Mouse (Mus musculus): ENCODE results near the gene Zbtb14. TPM values are rescaled to one million over a fixed set of nuclear protein-coding genes. Genes with fewer than 3 reads are reported as not detected.

The Zbtb14 gene
- 8.7 and 9.0 TPM in 2 replicates for polyA plus RNA-seq (2015; fragmentation: Nextera tagmentation; extraction: Ambion mirVana)

GRCm38 (mm10) chr17:69382511-69383100 is at the start of gene Zbtb14:
Gene Zbtb14 (plus strand): TSS chr17:69383050.
- no peaks in the 10 kb centered on the region for H3K27me3 ChIP-seq (ENCODE audit: control insufficient read depth, insufficient read depth, low read length)
- peak within 1 kb of the TSS; percentile 94 for H3K9ac ChIP-seq (ENCODE audit: low read length)
- H3K27ac ChIP-seq (replicated peaks), result peak within 1 kb of the TSS; percentile 99
- H3K36me3 ChIP-seq (ENCODE audit: control insufficient read depth, insufficient read depth, low read length), result peaks cover 2% of the 10 kb centered on the region; the same call in 1 of the 2 replicates
- peak; percentile 97 for DNase-seq (ENCODE audit: low spot score)
- H3K4me3 ChIP-seq (ENCODE audit: low read depth, low read length), result peak within 1 kb of the TSS; percentile 86
- WGBS, result 0% methylated on average over 22 of the region's 72 CpGs
- TF ChIP-seq CTCF (IDR thresholded peaks at IDR 0.05; ENCODE audit: low read depth) (peak; percentile 62), EP300 (optimal IDR thresholded peaks at IDR 0.05) (no peak)
- peak; percentile 96 for ATAC-seq (ENCODE audit: low FRiP score, low TSS enrichment)
- peaks cover 4% of the 10 kb centered on the region for H3K4me1 ChIP-seq (replicated peaks; ENCODE audit: control insufficient read depth, insufficient read depth)
- peak within 1 kb of the TSS; percentile 77 for H3K4me2 ChIP-seq (replicated peaks; ENCODE audit: low read depth)
- no peaks in the 10 kb centered on the region for H3K9me3 ChIP-seq (ENCODE audit: control insufficient read depth, low read length)

GRCm38 (mm10) chr17:69346056-69346455 is 36.8 kb upstream of the Zbtb14 start:
- WGBS, result 84% methylated on average over 7 of the region's 7 CpGs
- Histone ChIP-seq H3K27me3 (ENCODE audit: control insufficient read depth, insufficient read depth, low read length) (no peaks in the 10 kb centered on the region), H3K4me1 (replicated peaks; ENCODE audit: control insufficient read depth, insufficient read depth) (no peaks in the 10 kb centered on the region), H3K9ac (ENCODE audit: low read length) (no peak overlapping the region), H3K4me2 (replicated peaks; ENCODE audit: low read depth) (no peak overlapping the region), H3K9me3 (ENCODE audit: control insufficient read depth, low read length) (no peaks in the 10 kb centered on the region), H3K27ac (replicated peaks) (no peak overlapping the region), H3K36me3 (ENCODE audit: control insufficient read depth, insufficient read depth, low read length) (no peaks in the 10 kb centered on the region), H3K4me3 (ENCODE audit: low read depth, low read length) (no peak overlapping the region)
- ATAC-seq (ENCODE audit: low FRiP score, low TSS enrichment) (0 out of 2 replicates have a peak, but pooled peaks have one; percentile 26), DNase-seq (ENCODE audit: low spot score) (peak; percentile 17)
- TF ChIP-seq EP300 (optimal IDR thresholded peaks at IDR 0.05) (no peak), CTCF (IDR thresholded peaks at IDR 0.05; ENCODE audit: low read depth) (no peak)

GRCm38 (mm10) chr17:69349014-69349531 is 33.8 kb upstream of the Zbtb14 start:
- WGBS, result 15% methylated on average over 8 of the region's 8 CpGs
- no peak for ATAC-seq (ENCODE audit: low FRiP score, low TSS enrichment)
- Histone ChIP-seq H3K4me2 (replicated peaks; ENCODE audit: low read depth) (no peak overlapping the region), H3K9ac (ENCODE audit: low read length) (no peak overlapping the region), H3K4me1 (replicated peaks; ENCODE audit: control insufficient read depth, insufficient read depth) (no peaks in the 10 kb centered on the region), H3K9me3 (ENCODE audit: control insufficient read depth, low read length) (no peaks in the 10 kb centered on the region), H3K27ac (replicated peaks) (no peak overlapping the region), H3K27me3 (ENCODE audit: control insufficient read depth, insufficient read depth, low read length) (no peaks in the 10 kb centered on the region), H3K36me3 (ENCODE audit: control insufficient read depth, insufficient read depth, low read length) (no peaks in the 10 kb centered on the region), H3K4me3 (ENCODE audit: low read depth, low read length) (no peak overlapping the region)
- peak; percentile 15 for DNase-seq (ENCODE audit: low spot score)
- no peak for TF ChIP-seq EP300 (optimal IDR thresholded peaks at IDR 0.05)
- TF ChIP-seq CTCF (IDR thresholded peaks at IDR 0.05; ENCODE audit: low read depth), result peak; percentile 80

- no peaks in the 10 kb centered on the region for H3K9me3 ChIP-seq (ENCODE audit: control insufficient read depth, low read length)
- H3K4me1 ChIP-seq (replicated peaks; ENCODE audit: control insufficient read depth, insufficient read depth), result no peaks in the 10 kb centered on the region
- no peaks in the 10 kb centered on the region for H3K27me3 ChIP-seq (ENCODE audit: control insufficient read depth, insufficient read depth, low read length)
- DNase-seq (ENCODE audit: low spot score), result peak; percentile 63
- ATAC-seq (ENCODE audit: low FRiP score, low TSS enrichment), result no peak
- H3K27ac ChIP-seq (replicated peaks), result no peak overlapping the region
- H3K4me2 ChIP-seq (replicated peaks; ENCODE audit: low read depth), result no peak overlapping the region
- 88% methylated on average over 3 of the region's 3 CpGs for WGBS
- H3K4me3 ChIP-seq (ENCODE audit: low read depth, low read length), result no peak overlapping the region
- H3K9ac ChIP-seq (ENCODE audit: low read length), result no peak overlapping the region
- no peaks in the 10 kb centered on the region for H3K36me3 ChIP-seq (ENCODE audit: control insufficient read depth, insufficient read depth, low read length)
- no peak for TF ChIP-seq EP300 (optimal IDR thresholded peaks at IDR 0.05)
- peak; percentile 69 for TF ChIP-seq CTCF (IDR thresholded peaks at IDR 0.05; ENCODE audit: low read depth)
Measured at GRCm38 (mm10) chr17:69365049-69365448, 17.8 kb upstream of the Zbtb14 start.

GRCm38 (mm10) chr17:69380838-69381237 is 2.0 kb upstream of the Zbtb14 start:
- Histone ChIP-seq H3K4me1 (replicated peaks; ENCODE audit: control insufficient read depth, insufficient read depth) (peaks cover 4% of the 10 kb centered on the region), H3K27ac (replicated peaks) (no peak overlapping the region), H3K27me3 (ENCODE audit: control insufficient read depth, insufficient read depth, low read length) (no peaks in the 10 kb centered on the region), H3K9ac (ENCODE audit: low read length) (no peak overlapping the region), H3K4me2 (replicated peaks; ENCODE audit: low read depth) (no peak overlapping the region), H3K36me3 (ENCODE audit: control insufficient read depth, insufficient read depth, low read length) (no peaks in the 10 kb centered on the region), H3K4me3 (ENCODE audit: low read depth, low read length) (no peak overlapping the region), H3K9me3 (ENCODE audit: control insufficient read depth, low read length) (no peaks in the 10 kb centered on the region)
- no peak for ATAC-seq (ENCODE audit: low FRiP score, low TSS enrichment)
- WGBS, result 67% methylated on average over 8 of the region's 8 CpGs
- no peak for DNase-seq (ENCODE audit: low spot score)
- TF ChIP-seq CTCF (IDR thresholded peaks at IDR 0.05; ENCODE audit: low read depth) (no peak), EP300 (optimal IDR thresholded peaks at IDR 0.05) (no peak)

All from stomach, postnatal 0 days (tissue).